Mouse (Mus musculus): ENCODE data around the gene Ism1.

- TF ChIP-seq POLR2A (IDR thresholded peaks at IDR 0.05; ENCODE audit: borderline replicate concordance, control insufficient read depth, low read depth, low read length) (no peak), CTCF (IDR thresholded peaks at IDR 0.05; ENCODE audit: control insufficient read depth, insufficient read depth, low read length) (no peak)
These were observed 100.3 kb downstream of the Ism1 start for GRCm38 (mm10) chr2:139778283-139778682.
